Mouse (Mus musculus) lung, embryonic 16.5 days (tissue): ENCODE measurements around the gene Poldip2. TPM values are rescaled to one million over a fixed set of nuclear protein-coding genes. Genes with fewer than 3 reads are reported as not detected.

Experiments used
- ATAC-seq: fragments of 200-750 bp; cut with Nextera tagmentation; 2 replicates; pipeline ENCODE4 v1.8.0; 2017; ENCODE audit warnings: low read depth, mild to moderate bottlenecking, moderate library complexity
- H3K27ac ChIP-seq: fragments of 300-500 bp; sonication (generic); 2 replicates; pipeline ENCODE4 v1.5.1; 2014; ENCODE audit warnings: mild to moderate bottlenecking, control low read depth, low read length
- H3K27me3 ChIP-seq: fragments of 300-500 bp; sonication (generic); 2 replicates; pipeline ENCODE4 v1.6.1; 2014; ENCODE audit warnings: low read depth, low read length, mixed read lengths; ENCODE audit not compliant: control insufficient read depth, insufficient read depth
- H3K36me3 ChIP-seq: fragments of 300-500 bp; sonication (generic); 2 replicates; pipeline ENCODE4 v1.6.1; 2014; ENCODE audit warnings: low read length; ENCODE audit not compliant: control insufficient read depth, insufficient read depth
- H3K4me1 ChIP-seq: fragments of 300-500 bp; sonication (generic); replicated peaks from 2 replicates; pipeline ENCODE4 v1.6.1; 2014; ENCODE audit warnings: low read length, mixed read lengths; ENCODE audit not compliant: control insufficient read depth, insufficient read depth
- H3K4me2 ChIP-seq: fragments of 300-500 bp; sonication (generic); 2 replicates; pipeline ENCODE4 v1.6.1; 2014; ENCODE audit warnings: low read depth, low read length, control low read depth
- H3K4me3 ChIP-seq: fragments of 300-500 bp; sonication (generic); 2 replicates; pipeline ENCODE4 v1.5.1; 2014; ENCODE audit warnings: mild to moderate bottlenecking, low read length, control low read depth
- H3K9ac ChIP-seq: fragments of 300-500 bp; sonication (generic); 2 replicates; pipeline ENCODE4 v1.6.1; 2014; ENCODE audit warnings: low read length, control low read depth
- H3K9me3 ChIP-seq: fragments of 300-500 bp; sonication (generic); 2 replicates; pipeline ENCODE4 v1.6.1; 2016; ENCODE audit warnings: low read length; ENCODE audit not compliant: control insufficient read depth
- WGBS: fragments of 180-500 bp; shearing (Covaris S2); extraction: QIAGEN DNeasy Blood & Tissue Kit; methylation state at CpG from one replicate; pipeline ENCODE4 v1.1.7; 2014; 5-methylcytosine and 5-hydroxymethylcytosine counted together
- polyA plus RNA-seq: library from polyadenylated mRNA; unstranded; fragments of >200 nt; fragmentation: Nextera tagmentation; extraction: Ambion mirVana; gene quantifications from 2 replicates; pipeline ENCODE4 v1.2.1, GENCODE M21; 2015

Gene Poldip2
- polyA plus RNA-seq, 1 experiment from 2014 or later, result 142 TPM

DNA sequence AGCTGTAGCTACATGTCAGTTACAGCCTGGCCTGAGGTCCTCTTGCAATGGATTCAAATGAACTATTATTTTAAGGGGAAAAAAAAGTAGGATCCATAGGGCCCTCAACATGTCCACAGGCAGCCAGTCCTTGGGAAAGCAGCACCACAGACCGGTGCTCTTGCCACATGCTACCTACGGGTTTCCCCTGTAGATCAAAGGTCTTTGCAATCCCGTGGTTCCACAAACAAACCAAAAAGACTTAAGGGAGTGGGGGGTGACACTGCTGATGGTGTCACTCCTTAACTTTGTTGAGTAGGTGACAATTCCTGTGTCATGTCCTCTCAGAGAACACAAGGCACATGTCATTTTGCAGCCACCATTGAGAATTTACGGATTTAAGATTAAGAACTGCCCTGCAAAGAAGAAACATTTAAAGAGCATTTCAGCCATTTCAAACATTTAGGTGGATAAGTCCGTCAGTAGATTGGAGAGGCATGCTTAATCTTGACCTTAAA lies 37.5 kb downstream of the Poldip2 start:
- Histone ChIP-seq H3K27ac (peak overlapping the region; percentile 81; the same call in 1 of the 2 replicates), H3K4me1 (peaks cover 25% of the 10 kb centered on the region), H3K36me3 (peaks cover 4% of the 10 kb centered on the region; the same call in 1 of the 2 replicates), H3K4me2 (peak overlapping the region; percentile 93), H3K9me3 (no peaks in the 10 kb centered on the region), H3K9ac (peak overlapping the region; percentile 80), H3K4me3 (peak overlapping the region; percentile 79), H3K27me3 (no peaks in the 10 kb centered on the region)
- 2% methylated on average over 5 of the region's 5 CpGs for WGBS
- no peak for ATAC-seq

DNA sequence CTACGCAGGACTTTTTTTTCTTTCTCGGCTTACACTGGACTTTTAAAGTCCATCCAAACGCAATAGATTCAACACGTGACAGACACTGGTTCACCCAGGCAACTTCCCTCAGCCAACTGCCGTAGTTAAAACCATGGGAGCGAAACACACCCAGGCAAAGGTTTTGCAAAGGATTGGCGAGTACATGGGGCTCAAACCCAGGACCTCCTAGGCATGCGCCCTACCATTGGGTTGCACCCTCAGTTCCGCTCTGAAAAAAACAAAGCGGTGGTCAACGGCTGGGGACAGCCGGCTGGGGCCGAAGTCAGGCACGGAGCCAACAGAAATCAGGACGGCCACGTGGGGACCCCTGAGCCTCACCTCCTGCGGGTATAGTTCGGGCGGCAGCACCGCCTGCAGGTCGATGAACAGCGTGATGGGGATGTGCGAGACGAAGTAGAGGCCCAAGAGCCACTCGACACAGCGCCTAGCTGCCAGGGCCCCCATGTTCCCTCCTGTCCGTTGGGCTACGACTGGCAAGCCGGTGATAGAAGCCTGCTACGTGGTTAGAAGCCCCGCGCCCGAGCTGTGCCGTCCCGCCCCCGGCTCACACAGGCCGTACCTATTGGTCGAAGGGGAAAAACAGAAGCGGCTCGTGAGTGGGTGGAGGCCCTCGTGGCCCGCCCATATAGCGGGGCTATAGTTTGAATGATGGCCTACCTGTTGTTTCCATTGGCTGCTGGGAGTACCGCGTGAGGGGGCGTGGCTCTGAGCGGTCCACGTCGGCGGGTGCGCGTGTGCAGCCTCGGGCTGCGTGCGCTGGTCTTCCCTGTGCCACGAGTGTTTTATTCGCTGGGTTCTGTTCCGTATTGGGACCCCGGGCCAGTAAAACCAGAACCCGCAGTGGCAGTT lies 38.4 kb downstream of the Poldip2 start, which contains the start of gene Tmem97:
Gene Tmem97 (minus strand): TSS at position 610 of the 891 bp plus-strand sequence.
- under 1% methylated on average over 59 of the region's 60 CpGs for WGBS

DNA sequence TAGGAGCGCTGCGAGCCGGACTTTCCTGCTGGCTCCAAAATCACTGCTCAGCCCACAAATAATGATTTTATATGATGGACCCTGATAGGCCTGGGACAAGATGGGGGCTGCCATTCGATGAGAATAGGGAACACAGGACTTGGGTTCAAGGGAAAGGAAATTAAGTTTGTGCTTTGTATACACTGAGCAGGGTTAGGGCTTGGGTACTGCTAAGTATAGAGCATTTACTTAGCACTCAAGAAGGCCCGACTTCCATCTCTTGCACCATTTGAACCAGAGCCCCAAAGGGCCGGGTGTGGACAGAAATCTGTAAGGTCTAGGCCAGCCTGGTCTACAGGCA lies 39.0 kb downstream of the Poldip2 start:
- ATAC-seq, result peak; percentile 22
- no peaks in the 10 kb centered on the region for H3K27me3 ChIP-seq
- H3K27ac ChIP-seq, result peak overlapping the region; percentile 69
- H3K4me3 ChIP-seq, result peak overlapping the region; percentile 79
- H3K4me2 ChIP-seq, result peak overlapping the region; percentile 93
- H3K9ac ChIP-seq, result peak overlapping the region; percentile 72
- peaks cover 25% of the 10 kb centered on the region for H3K4me1 ChIP-seq
- H3K36me3 ChIP-seq, result no peaks in the 10 kb centered on the region
- no peaks in the 10 kb centered on the region for H3K9me3 ChIP-seq
- WGBS, result 32% methylated on average over 6 of the region's 6 CpGs

More for the DNA sequence above, 38.4 kb downstream of the Poldip2 start, which contains the start of gene Tmem97:
- H3K9me3 ChIP-seq, result no peaks in the 10 kb centered on the region
- H3K9ac ChIP-seq, result peak within 1 kb of the TSS; percentile 80
- H3K4me1 ChIP-seq, result peaks cover 25% of the 10 kb centered on the region
- peaks cover 2% of the 10 kb centered on the region; the same call in 1 of the 2 replicates for H3K36me3 ChIP-seq
- ATAC-seq, result peak; percentile 100
- peak within 1 kb of the TSS; percentile 93 for H3K4me2 ChIP-seq
- peak within 1 kb of the TSS; percentile 81 for H3K27ac ChIP-seq
- H3K27me3 ChIP-seq, result no peaks in the 10 kb centered on the region
- H3K4me3 ChIP-seq, result peak within 1 kb of the TSS; percentile 79

DNA sequence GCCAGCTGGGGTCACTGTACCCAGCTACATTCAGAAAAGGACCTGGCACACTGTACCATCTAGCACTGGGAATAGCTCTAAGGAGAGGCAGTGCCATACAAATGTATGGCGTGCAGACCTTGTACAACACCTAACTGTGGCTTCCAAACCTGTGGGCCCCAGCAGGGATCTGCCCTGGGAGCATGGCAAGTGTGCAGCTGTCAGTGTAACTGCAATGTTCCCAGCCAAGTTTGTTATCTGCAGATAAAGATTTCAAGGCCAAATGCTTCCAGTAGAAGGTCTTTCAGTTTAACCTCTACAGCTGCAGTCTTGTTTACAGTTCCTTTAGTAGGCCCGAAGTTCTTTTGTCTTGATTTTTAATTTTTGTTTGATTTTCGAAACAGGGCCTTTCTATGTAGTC lies 43.6 kb downstream of the Poldip2 start:
- no peak overlapping the region for H3K9ac ChIP-seq
- no peak overlapping the region for H3K4me3 ChIP-seq
- no peaks in the 10 kb centered on the region for H3K9me3 ChIP-seq
- H3K4me1 ChIP-seq, result 0 out of 2 replicates have a peak, but pooled peaks cover 3% of the 10 kb centered on the region
- no peak overlapping the region for H3K27ac ChIP-seq
- 58% methylated on average over 3 of the region's 3 CpGs for WGBS
- H3K36me3 ChIP-seq, result no peaks in the 10 kb centered on the region
- ATAC-seq, result no peak
- no peaks in the 10 kb centered on the region for H3K27me3 ChIP-seq
- H3K4me2 ChIP-seq, result no peak overlapping the region

DNA sequence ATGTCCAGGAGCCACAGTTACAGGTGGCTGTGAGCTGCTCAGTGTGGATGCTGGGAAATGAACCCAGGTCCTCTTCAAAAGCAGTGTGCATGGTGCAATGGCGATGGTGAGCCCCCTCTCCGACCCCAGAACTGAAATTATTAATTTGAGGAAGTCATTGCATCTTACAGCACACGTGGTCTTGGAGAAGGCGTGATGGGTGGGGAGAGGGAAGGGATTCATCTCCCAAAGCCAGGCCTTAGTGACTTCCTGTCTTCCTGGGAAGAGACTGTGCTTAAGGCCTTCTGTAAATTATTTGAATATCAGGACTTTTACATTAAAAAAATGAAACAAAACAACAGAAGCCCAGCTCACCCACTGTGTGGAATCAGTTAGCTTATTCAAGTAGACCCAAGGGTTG lies 44.1 kb downstream of the Poldip2 start:
- H3K4me1 ChIP-seq, result 0 out of 2 replicates have a peak, but pooled peaks cover 1% of the 10 kb centered on the region
- WGBS, result 59% methylated on average over 4 of the region's 4 CpGs
- no peak for ATAC-seq
- no peak overlapping the region for H3K4me2 ChIP-seq
- no peak overlapping the region for H3K4me3 ChIP-seq
- no peak overlapping the region for H3K9ac ChIP-seq
- H3K27ac ChIP-seq, result no peak overlapping the region
- no peaks in the 10 kb centered on the region for H3K27me3 ChIP-seq
- H3K36me3 ChIP-seq, result no peaks in the 10 kb centered on the region
- H3K9me3 ChIP-seq, result no peaks in the 10 kb centered on the region

DNA sequence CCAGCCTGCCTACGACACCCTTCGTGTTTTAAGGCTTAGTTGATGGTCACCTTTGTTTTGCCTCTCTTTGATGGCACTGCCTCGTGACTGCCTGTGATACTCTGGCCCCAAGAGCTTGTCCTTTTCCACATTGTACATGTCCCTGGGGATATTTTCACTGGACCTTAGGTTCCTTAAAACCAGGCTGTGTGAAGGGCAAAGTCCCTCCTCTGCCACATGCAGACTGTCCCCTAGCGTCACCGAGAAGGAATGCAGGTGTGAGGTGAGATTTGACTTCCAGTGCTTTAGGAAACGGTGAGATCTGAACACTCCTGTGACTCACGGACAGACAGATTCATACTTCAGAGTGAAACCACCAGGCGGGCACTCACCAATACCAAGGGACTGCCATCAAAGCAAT lies 45.2 kb downstream of the Poldip2 start:
- no peaks in the 10 kb centered on the region for H3K4me1 ChIP-seq
- no peak for ATAC-seq
- no peak overlapping the region for H3K4me2 ChIP-seq
- H3K9me3 ChIP-seq, result no peaks in the 10 kb centered on the region
- no peak overlapping the region for H3K4me3 ChIP-seq
- no peaks in the 10 kb centered on the region for H3K27me3 ChIP-seq
- no peak overlapping the region for H3K27ac ChIP-seq
- no peak overlapping the region for H3K9ac ChIP-seq
- H3K36me3 ChIP-seq, result no peaks in the 10 kb centered on the region
- 51% methylated on average over 8 of the region's 8 CpGs for WGBS

DNA sequence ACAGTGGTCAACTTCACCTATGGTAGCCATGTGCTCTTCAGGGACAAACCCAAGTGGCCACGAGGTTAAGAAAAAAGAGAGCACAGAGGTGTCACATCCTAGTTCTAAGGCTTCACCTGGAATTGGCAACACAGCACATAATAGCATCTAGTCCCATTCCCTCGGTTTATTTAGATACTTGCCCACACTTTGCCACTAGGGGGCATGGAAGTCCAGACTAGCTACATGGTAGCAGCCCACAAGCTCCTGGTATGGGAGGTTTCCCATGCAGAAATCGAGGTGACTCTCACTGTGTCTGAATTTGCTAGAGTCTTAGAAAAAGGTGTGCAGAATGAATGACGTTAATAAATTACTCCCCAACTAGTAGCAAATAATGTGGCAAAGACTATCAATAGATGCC lies 48.5 kb downstream of the Poldip2 start:
- no peak overlapping the region for H3K4me2 ChIP-seq
- 14% methylated on average over 4 of the region's 4 CpGs for WGBS

DNA sequence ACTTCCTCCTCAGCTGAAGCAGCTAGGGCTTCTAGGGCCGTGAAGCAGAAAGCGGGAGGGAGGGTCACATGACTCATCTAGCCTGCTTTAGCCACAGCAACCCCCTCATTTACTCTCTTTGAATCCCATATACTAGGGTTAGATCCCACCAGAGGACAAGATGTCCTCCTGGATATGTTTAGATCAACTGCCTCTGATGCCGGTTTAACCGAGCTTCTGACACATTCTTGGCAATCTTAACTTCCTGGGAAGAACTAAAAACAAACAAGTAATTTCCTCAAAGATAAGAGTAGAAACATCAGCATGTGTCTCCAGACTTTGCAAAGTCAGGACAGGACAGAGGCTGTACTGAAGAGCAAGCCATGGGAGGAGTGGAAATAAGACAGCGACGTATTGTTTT lies 54.8 kb downstream of the Poldip2 start:
- WGBS, result 31% methylated on average over 6 of the region's 6 CpGs
- Histone ChIP-seq H3K27ac (peak overlapping the region; percentile 85), H3K4me2 (no peak overlapping the region), H3K9me3 (no peaks in the 10 kb centered on the region), H3K4me1 (peaks cover 3% of the 10 kb centered on the region; the same call in 1 of the 2 replicates), H3K27me3 (no peaks in the 10 kb centered on the region), H3K4me3 (no peak overlapping the region), H3K9ac (no peak overlapping the region), H3K36me3 (peaks cover 2% of the 10 kb centered on the region)
- ATAC-seq, result peak; percentile 97

More for the DNA sequence above, 48.5 kb downstream of the Poldip2 start:
- no peaks in the 10 kb centered on the region for H3K4me1 ChIP-seq
- H3K27ac ChIP-seq, result no peak overlapping the region
- peak; percentile 76 for ATAC-seq
- no peak overlapping the region for H3K4me3 ChIP-seq
- no peaks in the 10 kb centered on the region for H3K27me3 ChIP-seq
- no peaks in the 10 kb centered on the region for H3K36me3 ChIP-seq
- no peak overlapping the region for H3K9ac ChIP-seq
- H3K9me3 ChIP-seq, result no peaks in the 10 kb centered on the region

DNA sequence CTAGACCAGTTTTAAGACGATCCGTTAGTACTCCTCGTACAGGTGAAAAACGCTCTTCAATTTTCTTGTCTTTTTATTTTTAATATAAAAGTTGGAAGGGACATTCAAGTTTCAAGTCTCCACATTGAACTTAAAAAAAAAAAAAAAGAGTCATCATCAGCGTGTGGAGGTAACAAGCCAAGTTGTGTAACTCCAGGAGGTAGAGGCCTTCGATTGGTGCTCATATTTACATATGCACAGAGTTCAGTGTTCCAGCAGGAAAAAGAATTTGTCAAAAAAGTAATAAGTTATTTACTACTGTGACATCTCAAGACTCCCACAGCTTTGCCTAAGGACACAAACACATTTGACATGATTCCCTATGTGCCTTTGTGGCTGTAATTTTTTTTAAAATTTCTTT lies 55.6 kb downstream of the Poldip2 start:
- Histone ChIP-seq H3K36me3 (peaks cover 2% of the 10 kb centered on the region), H3K27ac (no peak overlapping the region)
- ATAC-seq, result no peak

More for the DNA sequence above, 55.6 kb downstream of the Poldip2 start:
- H3K4me2 ChIP-seq, result no peak overlapping the region
- H3K27me3 ChIP-seq, result no peaks in the 10 kb centered on the region
- peaks cover 3% of the 10 kb centered on the region; the same call in 1 of the 2 replicates for H3K4me1 ChIP-seq
- H3K4me3 ChIP-seq, result no peak overlapping the region
- H3K9me3 ChIP-seq, result no peaks in the 10 kb centered on the region
- H3K9ac ChIP-seq, result no peak overlapping the region
- WGBS, result 73% methylated on average over 6 of the region's 6 CpGs
